Mouse (Mus musculus) limb, embryonic 14.5 days (tissue): Measurements from ENCODE around the gene Ksr2. TPM values are rescaled to one million over a fixed set of nuclear protein-coding genes. Genes with fewer than 3 reads are reported as not detected.

Source experiments
- ATAC-seq: fragments of 200-750 bp; cut with Nextera tagmentation; 2 replicates; pipeline ENCODE4 v1.8.0; 2017; ENCODE audit warnings: low read depth, moderate number of reproducible peaks, moderate TSS enrichment; ENCODE audit not compliant: low FRiP score
- DNase-seq: peaks from one replicate; pipeline ENCODE4 v3.0.0-alpha.2; 2015; ENCODE audit warnings: low spot score
- H3K27ac ChIP-seq: fragments of 300-500 bp; sonication (generic); replicated peaks from 2 replicates; pipeline ENCODE4 v1.5.1; 2014; ENCODE audit warnings: low read depth, mild to moderate bottlenecking, low read length, moderate library complexity, mixed read lengths
- H3K27me3 ChIP-seq: fragments of 300-500 bp; sonication (generic); 2 replicates; pipeline ENCODE4 v1.6.1; 2014; ENCODE audit warnings: low read length, mixed read lengths; ENCODE audit not compliant: control insufficient read depth, insufficient read depth
- H3K36me3 ChIP-seq: fragments of 300-500 bp; sonication (generic); 2 replicates; pipeline ENCODE4 v1.6.1; 2014; ENCODE audit warnings: mild to moderate bottlenecking, low read length, moderate library complexity, mixed read lengths; ENCODE audit not compliant: control insufficient read depth, insufficient read depth
- H3K4me1 ChIP-seq: fragments of 300-500 bp; sonication (generic); 2 replicates; pipeline ENCODE4 v1.6.1; 2014; ENCODE audit warnings: antibody characterized with exemption, low read length, mixed read lengths; ENCODE audit not compliant: control insufficient read depth, insufficient read depth
- H3K4me2 ChIP-seq: fragments of 300-500 bp; sonication (generic); replicated peaks from 2 replicates; pipeline ENCODE4 v1.6.1; 2014; ENCODE audit warnings: low read depth, mild to moderate bottlenecking, low read length, moderate library complexity; ENCODE audit not compliant: severe bottlenecking
- H3K4me3 ChIP-seq: fragments of 300-500 bp; sonication (generic); replicated peaks from 2 replicates; pipeline ENCODE4 v1.5.1; 2014; ENCODE audit warnings: low read length
- H3K9ac ChIP-seq: fragments of 300-500 bp; sonication (generic); 2 replicates; pipeline ENCODE4 v1.6.1; 2014; ENCODE audit warnings: mild to moderate bottlenecking, low read depth, low read length, moderate library complexity; ENCODE audit not compliant: severe bottlenecking
- H3K9me3 ChIP-seq: fragments of 300-500 bp; sonication (generic); 2 replicates; pipeline ENCODE4 v1.6.1; 2016; ENCODE audit warnings: low read length; ENCODE audit not compliant: control insufficient read depth
- POLR2A ChIP-seq: fragments of 200-500 bp; IDR thresholded peaks from 2 replicates; pipeline ENCODE4 v1.8.0; 2012; ENCODE audit warnings: inconsistent platforms, mild to moderate bottlenecking, moderate library complexity, borderline replicate concordance; ENCODE audit not compliant: insufficient read depth, insufficient read length; ENCODE audit errors: extremely low read depth
- WGBS: fragments of 180-500 bp; shearing (Covaris S2); extraction: QIAGEN DNeasy Blood & Tissue Kit; methylation state at CpG from one replicate; pipeline ENCODE4 v1.1.7; 2014; 5-methylcytosine and 5-hydroxymethylcytosine counted together
- polyA plus RNA-seq, 2 experiments: library from polyadenylated mRNA; depleted of rRNA in 1 of 2; stranded (reverse) in 1 of 2; unstranded in 1 of 2; fragments of >200 nt; fragmentation: Nextera tagmentation in 1 of 2; extraction: Ambion mirVana in 1 of 2; gene quantifications; 2 replicates each; pipeline versions ENCODE4 v1.2.1 to v1.2.3; 2012 to 2014

The Ksr2 gene
- polyA plus RNA-seq, 2 experiments, result 0.08 to 0.13 TPM

DNA sequence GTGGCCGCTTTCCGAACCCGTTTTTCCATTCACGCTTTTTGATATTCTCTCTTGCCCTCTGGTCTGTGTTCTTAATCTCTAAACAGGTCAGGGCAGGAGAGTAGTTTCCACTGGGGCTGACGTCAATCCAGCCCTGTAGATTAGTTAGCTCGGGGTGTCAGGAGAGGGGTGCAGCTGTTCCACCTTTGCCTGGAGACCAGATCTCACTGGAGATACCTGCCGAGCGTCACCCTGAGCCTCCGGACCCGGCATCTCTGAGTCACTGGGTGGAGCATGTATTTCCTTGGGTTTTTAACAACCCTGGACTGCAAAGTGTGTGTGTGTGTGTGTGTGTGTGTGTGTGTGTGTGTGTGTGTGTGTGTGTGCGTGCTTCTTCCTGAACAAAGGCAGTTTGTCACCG is 53.3 kb downstream of the Ksr2 start:
- no peak overlapping the region for H3K4me3 ChIP-seq
- H3K4me1 ChIP-seq, result no peaks in the 10 kb centered on the region
- H3K9ac ChIP-seq, result no peak overlapping the region
- H3K27me3 ChIP-seq, result no peaks in the 10 kb centered on the region
- ATAC-seq (no peak), DNase-seq (no peak)
- no peak overlapping the region for H3K27ac ChIP-seq
- WGBS, result 73% methylated on average over 10 of the region's 12 CpGs
- TF ChIP-seq POLR2A, result no peak
- H3K9me3 ChIP-seq, result no peaks in the 10 kb centered on the region
- no peaks in the 10 kb centered on the region for H3K36me3 ChIP-seq
- H3K4me2 ChIP-seq, result no peak overlapping the region

GRCm38 (mm10) chr5:117468961-117469360 is 55.2 kb downstream of the Ksr2 start:
- no peak for ATAC-seq
- no peaks in the 10 kb centered on the region for H3K4me1 ChIP-seq
- H3K9ac ChIP-seq, result no peak overlapping the region
- H3K27me3 ChIP-seq, result no peaks in the 10 kb centered on the region
- 86% methylated on average over 4 of the region's 4 CpGs for WGBS
- no peak overlapping the region for H3K4me2 ChIP-seq
- H3K9me3 ChIP-seq, result no peaks in the 10 kb centered on the region
- no peaks in the 10 kb centered on the region for H3K36me3 ChIP-seq
- H3K27ac ChIP-seq, result no peak overlapping the region
- TF ChIP-seq POLR2A, result no peak
- DNase-seq, result no peak
- no peak overlapping the region for H3K4me3 ChIP-seq

- TF ChIP-seq POLR2A, result no peak
Measured at GRCm38 (mm10) chr5:117469572-117469971, 55.8 kb downstream of the Ksr2 start.

GRCm38 (mm10) chr5:117481162-117481561 is 67.4 kb downstream of the Ksr2 start:
- H3K4me3 ChIP-seq, result no peak overlapping the region
- H3K4me1 ChIP-seq, result no peaks in the 10 kb centered on the region

More at GRCm38 (mm10) chr5:117469572-117469971, 55.8 kb downstream of the Ksr2 start:
- Histone ChIP-seq H3K9me3 (no peaks in the 10 kb centered on the region), H3K4me3 (no peak overlapping the region), H3K9ac (no peak overlapping the region), H3K36me3 (no peaks in the 10 kb centered on the region), H3K27me3 (no peaks in the 10 kb centered on the region), H3K4me2 (no peak overlapping the region), H3K27ac (no peak overlapping the region), H3K4me1 (no peaks in the 10 kb centered on the region)
- ATAC-seq (no peak), DNase-seq (no peak)
- WGBS, result 90% methylated on average over 8 of the region's 8 CpGs

GRCm38 (mm10) chr5:117481586-117481985 is 67.8 kb downstream of the Ksr2 start:
- H3K9me3 ChIP-seq, result no peaks in the 10 kb centered on the region
- no peak for DNase-seq
- no peak overlapping the region for H3K27ac ChIP-seq
- H3K9ac ChIP-seq, result no peak overlapping the region
- no peak overlapping the region for H3K4me2 ChIP-seq
- WGBS, result 86% methylated on average over 12 of the region's 12 CpGs
- no peaks in the 10 kb centered on the region for H3K36me3 ChIP-seq
- H3K4me3 ChIP-seq, result no peak overlapping the region
- ATAC-seq, result no peak
- no peaks in the 10 kb centered on the region for H3K27me3 ChIP-seq
- no peak for TF ChIP-seq POLR2A
- no peaks in the 10 kb centered on the region for H3K4me1 ChIP-seq

More at GRCm38 (mm10) chr5:117481162-117481561, 67.4 kb downstream of the Ksr2 start:
- Histone ChIP-seq H3K36me3 (no peaks in the 10 kb centered on the region), H3K27ac (no peak overlapping the region), H3K9ac (no peak overlapping the region), H3K9me3 (no peaks in the 10 kb centered on the region), H3K4me2 (no peak overlapping the region), H3K27me3 (no peaks in the 10 kb centered on the region)
- WGBS, result 81% methylated on average over 3 of the region's 3 CpGs
- DNase-seq, result no peak
- TF ChIP-seq POLR2A, result no peak
- no peak for ATAC-seq

DNA sequence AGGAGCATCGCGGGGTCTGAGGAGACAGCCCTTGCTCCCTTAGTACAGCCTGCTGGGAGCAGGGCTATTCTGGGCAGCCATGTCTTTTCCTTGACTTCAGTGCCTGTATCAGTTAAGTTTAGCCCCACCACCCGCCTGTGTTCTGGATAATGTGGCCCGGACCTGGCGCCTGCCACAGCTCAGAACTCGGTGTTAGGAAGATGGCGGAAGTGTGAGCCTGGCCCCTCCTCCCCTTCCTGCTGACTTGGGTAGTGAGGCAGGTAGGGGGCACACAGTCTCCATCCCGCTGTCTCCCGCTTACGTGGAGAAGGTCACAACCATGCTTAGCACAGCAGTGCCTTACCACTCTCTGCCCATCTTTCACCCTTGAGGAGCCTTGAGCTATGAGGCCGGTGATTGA is 68.2 kb downstream of the Ksr2 start:
- WGBS, result 80% methylated on average over 11 of the region's 11 CpGs
- Histone ChIP-seq H3K27ac (no peak overlapping the region), H3K4me2 (no peak overlapping the region), H3K4me1 (no peaks in the 10 kb centered on the region), H3K9ac (no peak overlapping the region), H3K27me3 (no peaks in the 10 kb centered on the region), H3K36me3 (no peaks in the 10 kb centered on the region), H3K9me3 (no peaks in the 10 kb centered on the region), H3K4me3 (no peak overlapping the region)
- TF ChIP-seq POLR2A, result no peak
- no peak for DNase-seq
- no peak for ATAC-seq
